Comparison of ENCODE assay signal across 8 mouse cellular contexts in genomic region chr2:93461869-93462714, GRCm38 (mm10). TPM values are rescaled to one million over a fixed set of nuclear protein-coding genes. Genes with fewer than 3 reads are reported as not detected.
A peak's percentile ranks its signal among the peaks of the same experiment; 100 is the strongest.
DNase-seq lines count a peak whose midpoint lies in the region; ATAC-seq and TF ChIP-seq lines count a peak whose summit lies in the region.

No protein-coding gene starts in this region.

- TF ChIP-seq EP300 in heart, adult 2 months (IDR thresholded peaks at IDR 0.05; ENCODE audit: insufficient read depth, low read depth, low read length), result no peak

- no peaks in the 10 kb centered on the region for H3K27me3 ChIP-seq in embryonic facial prominence, embryonic 14.5 days (replicated peaks; ENCODE audit: control insufficient read depth, insufficient read depth, low read length)
- no peaks in the 10 kb centered on the region for H3K27me3 ChIP-seq in heart, adult 2 months (ENCODE audit: control insufficient read depth, insufficient read depth, low read length)
- H3K27me3 ChIP-seq in limb, embryonic 13.5 days, result peaks cover 9% of the 10 kb centered on the region; the same call in 1 of the 2 replicates
- peaks cover 24% of the 10 kb centered on the region for H3K27me3 ChIP-seq in midbrain, embryonic 15.5 days (replicated peaks)

- peak overlapping the region; percentile 90 for H3K4me3 ChIP-seq in bone marrow, adult 2 months (replicated peaks; ENCODE audit: control insufficient read depth, low read depth, low read length)
- H3K4me3 ChIP-seq in embryonic facial prominence, embryonic 14.5 days (ENCODE audit: low read depth, low read length), result peak overlapping the region; percentile 43
- peak overlapping the region; percentile 72 for H3K4me3 ChIP-seq in heart, adult 2 months
- peak overlapping the region; percentile 54 for H3K4me3 ChIP-seq in limb, embryonic 13.5 days
- peak overlapping the region; percentile 33 for H3K4me3 ChIP-seq in midbrain, embryonic 15.5 days

- peak overlapping the region; percentile 97 for H3K27ac ChIP-seq in bone marrow, adult 2 months (ENCODE audit: control insufficient read depth, insufficient read depth, low read depth, low read length, poor library complexity)
- peak overlapping the region; percentile 63 for H3K27ac ChIP-seq in embryonic facial prominence, embryonic 14.5 days (replicated peaks; ENCODE audit: low read depth, low read length)
- peak overlapping the region; percentile 76 for H3K27ac ChIP-seq in heart, adult 2 months
- no peak overlapping the region for H3K27ac ChIP-seq in limb, embryonic 13.5 days
- H3K27ac ChIP-seq in midbrain, embryonic 15.5 days, result peak overlapping the region; percentile 22; the same call in 1 of the 2 replicates

- under 1% methylated on average over 41 of the region's 41 CpGs for WGBS in bone marrow, adult 2 months
- WGBS in embryonic facial prominence, embryonic 14.5 days, result 1% methylated on average over 33 of the region's 41 CpGs
- 5% methylated on average over 41 of the region's 41 CpGs for WGBS in heart, adult 2 months
- WGBS in limb, embryonic 13.5 days, result 2% methylated on average over 40 of the region's 41 CpGs
- 1% methylated on average over 41 of the region's 41 CpGs for WGBS in midbrain, embryonic 15.5 days

- intact Hi-C loops in heart, adult 2 months (cut with DNase I), result no loop called here

- TF ChIP-seq CTCF in bone marrow, adult 2 months (IDR thresholded peaks at IDR 0.05; ENCODE audit: control insufficient read depth, insufficient read depth, low read length), result no peak; the same call in 1 of the 2 replicates
- no peak for TF ChIP-seq CTCF in heart, adult 2 months (IDR thresholded peaks at IDR 0.05)

- H3K4me2 ChIP-seq in embryonic facial prominence, embryonic 14.5 days (ENCODE audit: low read depth, low read length), result peak overlapping the region; percentile 73
- peak overlapping the region; percentile 93 for H3K4me2 ChIP-seq in limb, embryonic 13.5 days (replicated peaks)
- H3K4me2 ChIP-seq in midbrain, embryonic 15.5 days, result peak overlapping the region; percentile 61

- H3K9ac ChIP-seq in embryonic facial prominence, embryonic 14.5 days (ENCODE audit: low read depth, low read length), result peak overlapping the region; percentile 55
- peak overlapping the region; percentile 65 for H3K9ac ChIP-seq in heart, adult 2 months (ENCODE audit: low read depth, low read length)
- peak overlapping the region; percentile 65 for H3K9ac ChIP-seq in limb, embryonic 13.5 days
- H3K9ac ChIP-seq in midbrain, embryonic 15.5 days, result peak overlapping the region; percentile 8; the same call in 1 of the 2 replicates

- H3K4me1 ChIP-seq in bone marrow, adult 2 months (ENCODE audit: control insufficient read depth, insufficient read depth, low read length), result peaks cover 18% of the 10 kb centered on the region
- H3K4me1 ChIP-seq in embryonic facial prominence, embryonic 14.5 days (ENCODE audit: control insufficient read depth, insufficient read depth, low read length), result peaks cover 13% of the 10 kb centered on the region
- peaks cover 15% of the 10 kb centered on the region for H3K4me1 ChIP-seq in heart, adult 2 months (ENCODE audit: control insufficient read depth, insufficient read depth, low read length)
- peaks cover 28% of the 10 kb centered on the region for H3K4me1 ChIP-seq in limb, embryonic 13.5 days
- peaks cover 14% of the 10 kb centered on the region for H3K4me1 ChIP-seq in midbrain, embryonic 15.5 days

- TF ChIP-seq POLR2A in bone marrow, adult 2 months (IDR thresholded peaks at IDR 0.05; ENCODE audit: borderline replicate concordance, control insufficient read depth, low read depth, low read length), result peak; percentile 95
- peak; percentile 48; the same call in 1 of the 2 replicates for TF ChIP-seq POLR2A in heart, adult 2 months (IDR thresholded peaks at IDR 0.05; ENCODE audit: insufficient read depth, low read depth, low read length)

- no peaks in the 10 kb centered on the region for H3K9me3 ChIP-seq in embryonic facial prominence, embryonic 14.5 days (ENCODE audit: control insufficient read depth, low read length)
- no peaks in the 10 kb centered on the region for H3K9me3 ChIP-seq in limb, embryonic 13.5 days
- no peaks in the 10 kb centered on the region for H3K9me3 ChIP-seq in midbrain, embryonic 15.5 days

- DNase-seq in A20 (ENCODE audit: low read depth, low spot score), result peak; percentile 98
- peak; percentile 97 for DNase-seq in embryonic facial prominence, embryonic 14.5 days (ENCODE audit: low spot score)
- peak; percentile 95 to 97 for DNase-seq in heart, adult 2 months
- peak; percentile 99 for DNase-seq in kidney, adult 8-10 months
- peak; percentile 100 for DNase-seq in spleen, adult 18-20 months

- H3K79me2 ChIP-seq in heart, adult 2 months (replicated peaks; ENCODE audit: control insufficient read depth, insufficient read depth, low read length), result no peaks in the 10 kb centered on the region

- no peaks in the 10 kb centered on the region for H3K36me3 ChIP-seq in embryonic facial prominence, embryonic 14.5 days (ENCODE audit: control insufficient read depth, insufficient read depth, low read length)
- H3K36me3 ChIP-seq in heart, adult 2 months (ENCODE audit: control insufficient read depth, insufficient read depth, low read length), result no peaks in the 10 kb centered on the region
- no peaks in the 10 kb centered on the region for H3K36me3 ChIP-seq in limb, embryonic 13.5 days
- H3K36me3 ChIP-seq in midbrain, embryonic 15.5 days (replicated peaks), result no peaks in the 10 kb centered on the region

- peak; percentile 95 for ATAC-seq in embryonic facial prominence, embryonic 14.5 days (ENCODE audit: low read depth)
- peak; percentile 92 for ATAC-seq in limb, embryonic 13.5 days (ENCODE audit: low FRiP score, low read depth)
- ATAC-seq in midbrain, embryonic 15.5 days (replicated peaks), result peak; percentile 90

RNA-seq across cellular contexts. Expression of gene Cd82, which starts 0.8 kb away (rescaled TPM):
- polyA plus RNA-seq in bone marrow, adult 2 months (2011; ENCODE audit: insufficient read depth, insufficient read length, low replicate concordance, missing spikeins), result 98.5 and 111 TPM in 2 replicates
- polyA plus RNA-seq in embryonic facial prominence, embryonic 14.5 days (2014; fragmentation: Nextera tagmentation; extraction: Ambion mirVana), result 46.0 and 46.9 TPM in 2 replicates
- total RNA-seq in heart, adult 2 months (2021), result 10 to 100 TPM; 15.2 to 18.7 TPM
- polyA plus RNA-seq in heart, adult 2 months (2012; rRNA removed), result 28.1 and 31.6 TPM in 2 replicates
- 29.5 and 30.0 TPM in 2 replicates for polyA plus RNA-seq in limb, embryonic 13.5 days (2015; fragmentation: Nextera tagmentation; extraction: Ambion mirVana)
- polyA plus RNA-seq in midbrain, embryonic 15.5 days (2015; fragmentation: Nextera tagmentation; extraction: Ambion mirVana), result 22.1 and 24.8 TPM in 2 replicates

Comparison
In these comparisons a context has a peak if more than half of its experiments do, and no peak if none do; other contexts are left out.
1. H3K4me3 ChIP-seq: peak in every context shown above with its lines; median percentile 90 in bone marrow, adult 2 months; 72 in heart, adult 2 months; 54 in limb, embryonic 13.5 days; 43 in embryonic facial prominence, embryonic 14.5 days; 33 in midbrain, embryonic 15.5 days.
2. H3K9ac ChIP-seq: peak in every context shown above with its lines; median percentile 65 in heart, adult 2 months; 65 in limb, embryonic 13.5 days; 55 in embryonic facial prominence, embryonic 14.5 days; 8 in midbrain, embryonic 15.5 days.